Mouse (Mus musculus) cerebellum, adult 2 months (tissue): Measurements from ENCODE around the gene Gngt1.

Source experiments
- CTCF ChIP-seq: fragments of 200-500 bp; IDR thresholded peaks from 2 replicates; pipeline ENCODE4 v1.5.1; 2011; ENCODE audit warnings: low read depth, mild to moderate bottlenecking, control low read depth, low read length, moderate library complexity, borderline replicate concordance; ENCODE audit not compliant: insufficient read depth
- POLR2A ChIP-seq: fragments of 200-500 bp; IDR thresholded peaks from 2 replicates; pipeline ENCODE4 v1.6.1; 2011; ENCODE audit warnings: low read length, control low read depth, borderline replicate concordance; ENCODE audit not compliant: insufficient read depth

DNA sequence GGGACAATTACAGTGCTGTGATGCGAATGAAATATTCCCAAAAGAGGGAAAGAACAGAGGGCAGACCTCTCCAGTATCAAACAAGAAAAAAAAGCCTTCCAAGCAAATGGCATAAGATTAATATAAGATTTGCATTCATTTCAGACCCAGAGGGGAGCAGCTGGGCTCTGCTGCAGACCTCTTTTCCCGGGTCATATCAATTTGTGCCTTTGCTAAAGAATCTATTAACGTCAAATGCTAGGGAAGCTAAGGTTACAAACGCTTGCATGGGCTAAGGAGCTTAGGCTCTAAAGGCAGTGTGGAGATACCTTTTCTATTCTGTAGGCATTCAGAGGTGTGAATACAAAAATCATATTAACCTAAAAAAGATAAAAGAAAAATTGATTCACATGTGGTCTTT, 38.6 kb upstream of the Gngt1 start:
- TF ChIP-seq CTCF (no peak), POLR2A (no peak)
